Mouse (Mus musculus): ENCODE measurements around the gene Atp5d. TPM values are rescaled to one million over a fixed set of nuclear protein-coding genes. Genes with fewer than 3 reads are reported as not detected.

The Atp5d gene
- total RNA-seq, 2 experiments from 2014 or later = 535 to 725 TPM

DNA sequence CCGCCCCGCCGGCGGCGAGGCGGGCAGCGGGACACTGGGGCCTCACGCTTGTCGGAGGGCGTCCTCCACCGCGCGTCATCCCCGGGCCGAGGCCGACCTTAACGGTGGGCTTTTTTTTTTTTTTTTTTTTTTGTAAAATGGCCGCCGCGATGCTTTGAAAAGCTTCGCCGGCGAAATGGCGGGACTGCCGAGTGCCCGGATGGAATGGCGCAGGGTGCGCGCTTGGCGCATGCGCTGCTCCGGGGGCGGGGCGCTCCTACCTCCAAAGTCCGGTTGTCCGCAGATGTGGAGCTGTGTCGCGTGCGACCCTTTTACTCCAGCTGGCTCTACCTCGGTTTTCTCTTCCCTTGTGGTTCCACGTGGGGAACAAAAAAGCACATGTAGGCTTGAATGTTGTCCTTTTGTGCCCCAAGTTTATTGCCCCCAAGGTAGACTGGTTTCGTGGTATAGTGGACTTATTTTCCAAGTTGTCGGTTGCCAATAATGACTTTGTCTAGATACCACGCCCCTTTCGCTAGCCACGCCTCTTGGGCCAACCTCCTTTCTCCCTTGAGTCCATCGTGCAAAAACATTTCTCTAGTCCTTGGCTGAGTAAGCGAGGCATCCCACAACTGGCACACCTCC, 29.7 kb downstream of the Atp5d start:
- TF ChIP-seq CTCF (IDR thresholded peaks at IDR 0.05) = no peak
- DNase-seq = peak; percentile 96
- peak overlapping the region; percentile 99 for H3K4me3 ChIP-seq
- intact Hi-C loops (cut with DNase I) = no loop called here
- peak overlapping the region; percentile 99 for H3K27ac ChIP-seq

DNA sequence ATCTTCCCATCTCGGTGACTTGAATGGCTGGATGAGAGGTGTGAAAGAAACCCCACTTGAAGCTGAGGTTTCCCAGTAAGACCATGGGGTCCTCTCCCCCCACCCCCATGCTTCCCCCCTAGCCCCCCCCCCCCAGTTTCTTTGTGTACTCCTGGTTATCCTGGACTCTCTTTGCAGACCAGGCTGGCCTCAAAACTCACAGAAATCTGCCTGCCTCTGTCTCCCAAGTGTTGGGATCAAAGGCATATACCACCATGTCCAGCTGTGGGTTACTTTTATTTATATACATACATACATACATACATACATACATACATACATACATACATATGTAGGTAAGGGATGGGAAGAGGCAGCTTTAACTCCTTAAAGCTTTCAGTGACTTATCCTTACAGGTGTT, 30.6 kb downstream of the Atp5d start:
- intact Hi-C loops (cut with DNase I) = no loop called here
- DNase-seq = no peak
- TF ChIP-seq CTCF (IDR thresholded peaks at IDR 0.05) = no peak
- Histone ChIP-seq H3K4me3 (peak overlapping the region; percentile 99), H3K27ac (peak overlapping the region; percentile 99)

DNA sequence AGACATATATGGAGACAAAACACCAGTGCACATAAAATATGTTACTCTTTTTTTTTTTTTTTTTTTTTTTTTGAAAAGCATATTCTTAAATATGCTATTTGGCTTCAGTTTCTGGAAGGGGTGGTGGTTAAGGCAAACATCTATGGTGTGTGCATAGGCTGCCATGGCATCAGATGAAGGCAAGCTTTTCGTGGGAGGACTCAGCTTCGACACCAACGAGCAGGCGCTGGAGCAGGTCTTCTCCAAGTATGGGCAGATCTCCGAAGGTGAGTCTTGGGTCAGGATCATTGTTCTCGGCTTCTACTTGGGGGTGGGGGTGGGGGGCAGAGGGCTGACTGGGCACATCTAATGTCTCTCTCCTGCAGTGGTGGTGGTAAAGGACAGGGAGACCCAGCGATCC, 31.2 kb downstream of the Atp5d start:
- TF ChIP-seq CTCF (IDR thresholded peaks at IDR 0.05) = no peak
- Histone ChIP-seq H3K27ac (no peak overlapping the region), H3K4me3 (no peak overlapping the region)
- no peak for DNase-seq
- intact Hi-C loops (cut with DNase I) = no loop called here

DNA sequence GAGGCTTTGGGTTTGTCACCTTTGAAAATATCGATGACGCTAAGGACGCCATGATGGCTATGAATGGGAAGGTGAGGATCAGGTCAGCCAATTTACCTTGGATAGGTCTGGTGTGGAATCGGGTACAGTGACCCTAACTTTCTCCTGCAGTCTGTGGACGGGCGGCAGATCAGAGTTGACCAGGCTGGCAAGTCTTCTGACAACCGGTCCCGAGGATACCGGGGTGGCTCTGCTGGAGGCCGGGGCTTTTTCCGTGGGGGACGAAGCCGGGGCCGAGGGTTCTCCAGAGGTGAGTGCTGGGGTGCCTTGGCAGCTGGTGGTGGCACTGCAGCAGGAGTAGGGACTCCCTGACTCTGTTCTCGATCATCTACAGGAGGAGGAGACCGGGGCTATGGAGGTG, 31.6 kb downstream of the Atp5d start:
- Histone ChIP-seq H3K27ac (no peak overlapping the region), H3K4me3 (no peak overlapping the region; the same call in 1 of the 2 replicates)
- intact Hi-C loops (cut with DNase I) = no loop called here
- TF ChIP-seq CTCF (IDR thresholded peaks at IDR 0.05) = no peak
- no peak for DNase-seq

DNA sequence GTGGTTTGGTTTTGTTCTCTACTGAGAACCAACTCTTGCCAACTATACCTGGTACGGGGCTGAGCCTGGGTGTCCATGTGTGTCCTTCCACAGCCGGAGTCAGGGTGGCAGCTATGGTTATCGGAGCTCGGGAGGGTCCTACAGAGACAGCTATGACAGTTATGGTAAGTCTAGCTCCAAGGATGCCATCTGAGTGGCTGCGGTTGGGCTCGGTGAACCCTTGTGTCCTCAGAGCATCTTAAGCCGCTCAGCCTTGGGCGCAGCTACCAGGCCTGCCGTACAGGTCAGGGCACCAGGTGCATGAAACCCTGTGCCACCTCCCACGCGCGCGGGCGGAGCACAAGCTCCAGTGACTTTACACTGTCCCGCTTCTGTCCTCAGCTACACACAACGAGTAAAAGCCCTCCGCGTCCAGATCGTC, 32.2 kb downstream of the Atp5d start:
- Histone ChIP-seq H3K4me3 (no peak overlapping the region), H3K27ac (no peak overlapping the region)
- intact Hi-C loops (cut with DNase I) = no loop called here
- no peak for DNase-seq
- no peak for TF ChIP-seq CTCF (IDR thresholded peaks at IDR 0.05)

DNA sequence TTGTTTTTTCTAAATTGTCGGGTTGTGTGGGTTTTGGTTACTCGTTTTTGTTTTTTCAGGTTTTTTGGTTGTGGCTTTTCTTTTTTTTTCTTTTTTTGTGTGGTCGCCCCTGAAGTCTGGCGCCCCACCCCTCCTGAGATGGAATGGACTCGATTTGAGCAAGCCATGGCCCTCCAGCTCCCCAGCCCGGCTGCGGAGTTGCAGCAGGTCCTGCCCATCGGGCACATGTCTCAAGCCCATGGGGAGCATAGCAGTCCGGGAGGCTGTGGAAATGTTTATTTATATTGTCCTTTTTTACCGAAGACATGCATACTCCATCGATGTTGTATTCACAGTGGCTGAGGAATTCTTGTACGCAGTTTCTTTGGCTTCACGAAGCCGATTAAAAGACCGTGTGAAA, 32.8 kb downstream of the Atp5d start:
- intact Hi-C loops (cut with DNase I) = no loop called here
- TF ChIP-seq CTCF (IDR thresholded peaks at IDR 0.05) = no peak
- Histone ChIP-seq H3K4me3 (no peak overlapping the region), H3K27ac (no peak overlapping the region; the same call in 1 of the 2 replicates)
- no peak for DNase-seq

DNA sequence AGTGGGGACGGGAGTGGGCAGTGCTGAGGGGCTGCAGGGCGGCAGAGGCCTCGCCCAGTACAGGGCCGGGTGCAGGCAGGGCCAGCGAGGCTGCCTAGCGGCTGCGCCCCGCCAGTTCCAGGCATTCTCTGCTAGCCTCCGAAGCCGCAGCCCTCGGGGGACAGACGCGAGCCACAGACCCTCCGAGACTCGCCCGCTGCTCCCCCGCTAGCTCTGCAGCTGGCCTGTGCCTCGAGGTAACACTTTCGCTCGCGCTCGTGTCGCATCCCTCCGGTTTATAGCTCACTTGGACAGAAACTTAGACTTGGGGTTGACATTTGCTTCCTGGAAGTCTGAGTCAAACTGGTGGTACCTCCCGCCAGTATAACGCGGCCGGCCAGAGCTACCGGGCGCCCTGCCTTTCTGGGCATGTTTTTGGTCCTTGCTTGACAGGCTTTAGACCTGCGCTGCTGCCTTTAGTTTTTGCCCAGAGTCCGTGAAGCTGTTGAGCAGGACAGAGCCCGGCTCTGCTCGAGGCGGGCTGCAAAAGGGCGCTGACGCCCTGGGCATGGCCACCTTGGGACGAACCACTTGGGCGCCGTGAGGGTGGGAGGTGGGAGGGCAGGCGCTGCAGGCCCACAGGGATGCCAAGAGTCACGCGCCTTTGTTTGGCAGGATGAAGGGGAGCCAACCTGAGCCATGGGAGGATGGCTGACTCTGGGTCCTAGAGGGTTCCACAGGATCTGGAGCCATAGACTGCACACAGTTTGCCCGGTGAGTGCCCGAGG, 33.5 kb downstream of the Atp5d start:
- no peak for DNase-seq
- H3K27ac ChIP-seq = peak overlapping the region; percentile 98
- peak overlapping the region; percentile 87 for H3K4me3 ChIP-seq
- intact Hi-C loops (cut with DNase I) = no loop called here
- TF ChIP-seq CTCF (IDR thresholded peaks at IDR 0.05) = no peak

DNA sequence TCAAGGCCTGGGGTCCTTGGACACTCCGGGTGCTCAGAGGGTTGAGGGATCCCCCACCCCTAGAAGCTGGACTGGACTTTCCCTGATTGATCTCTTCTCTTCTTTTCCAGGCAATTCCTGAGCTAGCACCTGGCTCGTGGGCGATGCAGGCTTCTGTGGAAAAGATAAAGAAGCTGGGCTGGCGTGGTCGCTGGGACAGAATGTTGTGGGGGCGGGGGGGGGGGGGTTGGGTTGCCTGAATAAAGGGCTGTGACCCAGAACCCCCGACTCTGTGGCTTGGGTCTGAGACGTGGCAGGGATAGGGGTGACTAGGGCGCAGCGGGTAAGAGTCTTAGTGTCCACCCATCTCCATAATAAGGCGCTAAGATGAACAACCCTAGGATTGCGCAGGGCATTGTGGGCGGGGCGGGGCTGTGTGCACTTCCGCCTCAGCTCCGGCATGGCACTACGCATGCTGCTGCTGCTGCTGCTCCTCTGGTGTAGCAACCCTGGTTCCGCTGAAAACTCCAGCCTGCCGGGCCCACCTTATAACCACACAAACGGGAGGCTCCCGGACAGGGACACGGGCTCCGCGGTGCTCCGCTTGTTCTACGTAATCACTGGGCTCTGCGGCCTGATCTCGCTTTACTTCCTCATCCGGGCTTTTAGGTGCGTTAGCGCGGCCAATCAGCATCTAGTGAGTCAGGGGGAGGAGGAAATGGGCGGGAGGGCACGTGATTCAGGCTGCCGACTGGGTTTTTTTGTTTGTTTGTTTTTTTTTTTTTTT, 34.3 kb downstream of the Atp5d start, which contains the start of gene 1600002K03Rik:
Gene 1600002K03Rik (plus strand): TSS at position 418 of the 766 bp plus-strand sequence.
- no peak for TF ChIP-seq CTCF (IDR thresholded peaks at IDR 0.05)
- intact Hi-C loops (cut with DNase I) = no loop called here

DNA sequence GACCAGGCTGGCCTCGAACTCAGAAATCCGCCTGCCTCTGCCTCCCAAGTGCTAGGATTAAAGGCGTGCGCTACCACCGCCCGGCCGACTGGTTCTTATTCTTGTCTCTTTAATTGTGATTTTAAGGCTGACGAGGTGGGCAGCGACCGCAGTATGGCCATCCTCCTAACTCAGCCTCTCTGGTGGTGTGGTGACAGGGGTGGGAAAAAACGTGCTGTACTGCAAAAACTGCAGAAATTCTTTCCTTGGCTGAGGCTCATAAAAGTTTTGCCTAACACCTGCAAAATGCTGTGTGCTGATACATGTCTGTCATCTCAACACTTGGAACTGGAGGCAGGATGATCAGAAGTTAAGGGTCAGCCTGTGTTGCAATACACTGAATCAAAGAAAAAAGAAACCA, 34.9 kb downstream of the Atp5d start:
- DNase-seq = no peak
- Histone ChIP-seq H3K27ac (peak overlapping the region; percentile 98), H3K4me3 (peak overlapping the region; percentile 87)
- intact Hi-C loops (cut with DNase I) = no loop called here
- TF ChIP-seq CTCF (IDR thresholded peaks at IDR 0.05) = no peak

More for the DNA sequence above, 34.3 kb downstream of the Atp5d start, which contains the start of gene 1600002K03Rik:
- peak within 1 kb of the TSS; percentile 87 for H3K4me3 ChIP-seq
- H3K27ac ChIP-seq = peak within 1 kb of the TSS; percentile 98
- DNase-seq = peak; percentile 91

DNA sequence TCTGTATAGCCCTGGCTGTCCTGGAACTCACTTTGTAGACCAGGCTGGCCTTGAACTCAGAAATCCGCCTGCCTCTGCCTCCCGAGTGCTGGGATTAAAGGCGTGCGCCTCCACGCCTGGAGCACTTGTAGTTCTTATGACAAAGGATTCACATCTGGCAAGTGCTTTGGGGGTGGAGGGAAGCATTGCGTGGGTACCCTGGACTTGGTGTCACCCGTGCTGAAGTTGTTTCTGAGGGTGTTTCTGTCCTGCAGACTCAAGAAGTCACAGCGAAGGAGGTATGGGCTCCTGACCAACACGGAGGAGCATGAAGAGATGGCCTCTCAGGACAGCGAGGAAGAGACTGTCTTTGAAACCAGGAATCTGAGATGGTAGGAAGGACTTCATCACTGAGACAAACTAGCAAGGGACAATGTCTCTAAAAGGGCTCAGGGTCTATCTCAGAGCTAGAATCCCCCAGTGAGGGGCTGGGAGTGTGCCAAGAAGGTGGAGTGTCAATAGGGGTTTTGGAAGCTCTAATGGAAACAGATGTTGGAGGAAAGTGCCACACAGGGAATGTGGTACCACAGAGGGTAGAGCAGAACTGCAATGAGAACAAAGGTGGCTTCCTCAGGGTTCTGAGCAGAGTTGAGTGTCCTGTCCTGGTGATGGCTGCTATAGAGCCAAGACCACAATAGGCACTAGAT, 35.7 kb downstream of the Atp5d start:
- intact Hi-C loops (cut with DNase I) = no loop called here
- DNase-seq = no peak
- Histone ChIP-seq H3K4me3 (no peak overlapping the region), H3K27ac (no peak overlapping the region)
- TF ChIP-seq CTCF (IDR thresholded peaks at IDR 0.05) = no peak

DNA sequence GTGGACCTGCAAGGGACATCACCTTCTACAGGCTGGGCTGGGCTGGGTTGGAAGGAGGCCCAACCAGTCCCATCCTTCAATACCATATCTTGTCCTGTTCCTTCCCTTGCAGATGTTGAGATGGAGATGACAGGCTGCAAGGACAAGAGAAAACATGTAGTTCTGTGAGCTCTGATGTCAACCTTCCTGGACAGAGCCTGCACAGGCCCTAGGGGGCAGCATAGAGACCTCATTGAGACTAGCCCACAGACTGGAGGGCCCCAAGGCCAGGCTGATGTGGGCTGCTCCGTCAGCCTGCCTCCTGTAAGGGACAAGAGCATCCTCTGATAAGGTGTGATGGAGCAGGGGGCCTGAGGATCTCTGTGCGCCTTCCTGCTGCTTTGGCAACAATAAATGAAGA, 36.3 kb downstream of the Atp5d start:
- DNase-seq = no peak
- Histone ChIP-seq H3K4me3 (no peak overlapping the region), H3K27ac (no peak overlapping the region)
- intact Hi-C loops (cut with DNase I) = loop anchor here (1.0 kb wide), 2 partner anchors 25 to 71 kb away; no protein-coding TSS in a partner anchor
- TF ChIP-seq CTCF (IDR thresholded peaks at IDR 0.05) = peak; percentile 51

Measured in gastrocnemius, adult 2 months (tissue).